Mouse (Mus musculus) adrenal gland, adult (tissue): ENCODE data around the gene Igfbpl1.

ENCODE experiments used
- DNase-seq, 2 experiments: peaks; one replicate each; pipeline ENCODE4 v3.0.0; 2022 to 2023; ENCODE audit warnings: low spot score in 1 of 2; ENCODE audit not compliant: inconsistent age in 2 of 2

The Igfbpl1 gene

GRCm38 (mm10) chr4:45826275-45827040, at the start of gene Igfbpl1:
Gene Igfbpl1 (minus strand): TSS chr4:45826923.
- DNase-seq, result no peak

- DNase-seq, result no peak
These were observed 45.4 kb upstream of the Igfbpl1 start for GRCm38 (mm10) chr4:45872147-45872546.

- no peak for DNase-seq
These were observed 42.5 kb upstream of the Igfbpl1 start for GRCm38 (mm10) chr4:45869021-45869815.

GRCm38 (mm10) chr4:45867416-45867815, 40.7 kb upstream of the Igfbpl1 start:
- DNase-seq, result no peak

- no peak for DNase-seq
These were observed 34.4 kb upstream of the Igfbpl1 start for GRCm38 (mm10) chr4:45861160-45861559.

GRCm38 (mm10) chr4:45855803-45856424, 29.2 kb upstream of the Igfbpl1 start:
- DNase-seq, result peak; percentile 80 to 92

- DNase-seq, result no peak
These were observed 26.9 kb upstream of the Igfbpl1 start for GRCm38 (mm10) chr4:45853496-45854246.

GRCm38 (mm10) chr4:45851640-45852051, 24.9 kb upstream of the Igfbpl1 start:
- DNase-seq, result peak; percentile 77 to 86

- DNase-seq, result no peak
These were observed 22.7 kb upstream of the Igfbpl1 start for GRCm38 (mm10) chr4:45849419-45849818.

- DNase-seq, result no peak
These were observed 22.1 kb upstream of the Igfbpl1 start for GRCm38 (mm10) chr4:45848825-45849156.

- no peak for DNase-seq
These were observed 21.5 kb upstream of the Igfbpl1 start, which contains the start of gene Stra6l for GRCm38 (mm10) chr4:45848109-45848824. Gene Stra6l (plus strand): TSS chr4:45848664.

- no peak for DNase-seq
These were observed 19.5 kb upstream of the Igfbpl1 start for GRCm38 (mm10) chr4:45846263-45846662.

- DNase-seq, result peak in 1 of 2 experiments; percentile 63
These were observed 17.6 kb upstream of the Igfbpl1 start for GRCm38 (mm10) chr4:45844355-45844754.

- no peak for DNase-seq
These were observed 6.7 kb upstream of the Igfbpl1 start for GRCm38 (mm10) chr4:45833461-45833860.

- no peak for DNase-seq
These were observed 5.3 kb upstream of the Igfbpl1 start for GRCm38 (mm10) chr4:45831996-45832395.

- DNase-seq, result no peak
These were observed 3.4 kb upstream of the Igfbpl1 start for GRCm38 (mm10) chr4:45829907-45830759.

GRCm38 (mm10) chr4:45824761-45825556, 1.8 kb downstream of the Igfbpl1 start:
- no peak for DNase-seq

GRCm38 (mm10) chr4:45824049-45824760, 2.5 kb downstream of the Igfbpl1 start:
- DNase-seq, result no peak
